Mouse (Mus musculus) left cerebral cortex, adult 11 months (tissue): ENCODE measurements around the gene Itih1.

Experiments
- DNase-seq: peaks from one replicate; pipeline ENCODE4 v3.0.0; 2022; ENCODE audit warnings: low spot score

Itih1 gene

DNA sequence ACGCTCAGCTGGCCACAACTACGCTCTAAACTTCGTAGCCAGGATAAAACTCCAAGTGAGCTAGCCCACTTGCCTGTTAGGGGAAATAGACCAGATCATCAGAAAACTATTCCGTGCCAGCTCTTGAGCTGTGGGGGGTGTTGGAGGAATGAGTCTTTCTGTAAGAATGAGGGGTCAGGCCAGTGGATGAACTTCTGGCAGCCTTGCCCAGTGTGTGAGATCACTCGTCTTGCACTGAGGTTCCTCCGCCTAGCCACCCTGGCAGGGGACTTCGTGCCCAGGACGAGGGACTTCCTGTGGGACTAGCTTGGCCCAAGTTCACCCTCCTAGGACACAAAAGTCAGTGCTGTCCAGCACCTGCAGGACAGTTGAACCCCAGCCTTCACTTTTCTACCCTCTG is 38.8 kb downstream of the Itih1 start:
- DNase-seq, result no peak

GRCm38 (mm10) chr14:30903036-30903435 is 40.1 kb downstream of the Itih1 start:
- DNase-seq, result no peak

DNA sequence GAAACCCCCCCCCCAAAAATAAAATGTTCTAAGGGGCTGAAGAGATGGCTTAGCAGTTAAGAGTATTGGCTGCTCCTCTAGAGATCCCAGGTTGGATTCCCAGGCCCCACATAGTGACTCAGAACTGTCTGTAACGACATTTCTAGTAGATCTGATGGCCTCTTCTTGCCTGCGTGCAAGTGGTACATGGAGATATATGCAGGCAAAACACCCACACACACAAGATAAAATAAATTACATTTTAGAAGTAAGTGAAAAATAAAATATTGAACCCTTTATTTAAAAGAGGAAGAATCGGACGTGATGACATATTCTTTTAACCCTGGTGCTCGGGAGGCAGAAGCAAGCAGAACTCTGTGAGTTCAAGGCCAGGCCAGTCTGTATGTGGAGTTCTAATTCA is 40.5 kb downstream of the Itih1 start:
- no peak for DNase-seq

GRCm38 (mm10) chr14:30899972-30900371 is 43.1 kb downstream of the Itih1 start:
- DNase-seq, result no peak

DNA sequence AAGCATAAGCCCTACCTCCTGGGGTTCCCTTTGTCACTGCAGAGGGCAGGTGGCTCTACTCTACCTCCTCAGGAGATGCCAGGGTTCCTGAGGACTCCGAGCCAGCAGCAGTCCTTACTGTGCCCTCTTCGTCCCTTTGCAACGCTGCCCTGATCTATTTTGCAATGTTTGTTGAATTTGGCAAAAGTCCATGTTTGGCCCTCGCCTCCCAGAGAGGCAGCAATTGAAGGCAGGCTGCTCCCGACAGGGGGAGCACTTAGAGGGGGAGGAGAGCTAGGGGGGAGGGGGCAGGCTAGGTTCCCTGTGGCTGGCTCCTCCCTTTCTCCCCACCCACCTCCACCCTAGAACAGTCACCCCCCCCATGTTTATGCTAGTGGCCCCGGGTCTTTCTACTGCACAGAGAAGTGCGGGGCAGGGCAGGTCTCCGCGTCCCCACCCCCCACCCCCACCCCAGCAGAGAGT is 54.8 kb downstream of the Itih1 start:
- DNase-seq, result no peak

DNA sequence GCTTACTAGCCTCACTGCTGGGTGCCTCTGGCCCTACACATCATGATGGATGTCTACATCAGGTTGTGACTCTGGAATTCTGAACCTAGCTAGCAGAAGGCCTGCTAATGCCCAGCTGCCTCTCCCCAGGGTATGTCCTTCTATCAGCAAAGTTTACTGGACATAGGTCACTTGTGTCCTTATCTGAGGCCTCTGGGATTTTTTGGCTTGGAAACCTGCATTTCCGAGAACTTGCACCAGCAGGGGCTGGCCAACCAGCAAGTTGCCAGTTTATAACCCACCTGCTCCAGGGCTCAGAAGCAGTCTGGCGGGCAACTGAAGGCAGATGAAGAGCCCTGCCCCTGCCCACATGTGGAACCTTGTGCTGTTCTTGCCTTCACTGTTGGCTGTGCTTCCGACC is 56.9 kb downstream of the Itih1 start, which contains the start of gene Itih4:
Gene Itih4 (plus strand): TSS at position 273 of the 400 bp plus-strand sequence.
- DNase-seq, result no peak

DNA sequence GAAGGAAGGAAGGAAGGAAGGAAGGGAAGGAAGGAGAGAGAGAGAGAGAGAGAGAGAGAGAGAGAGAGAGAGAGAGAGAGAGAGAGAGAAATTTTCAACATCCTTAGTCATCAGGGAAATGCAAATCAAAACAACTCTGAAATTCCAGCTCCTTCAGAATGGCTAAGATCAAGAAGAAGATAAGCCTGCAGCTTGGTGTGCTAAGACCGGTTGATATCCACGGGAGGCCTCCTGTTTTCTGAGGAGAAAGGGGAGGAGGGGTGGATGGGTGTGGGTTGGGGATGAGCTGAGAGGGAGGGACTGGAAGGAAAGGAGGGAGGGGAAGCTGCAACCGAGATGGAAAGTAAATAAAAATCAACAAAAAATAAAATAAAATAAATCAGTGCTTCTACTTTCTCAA is 57.8 kb downstream of the Itih1 start:
- DNase-seq, result no peak

GRCm38 (mm10) chr14:30881718-30882108 is 61.4 kb downstream of the Itih1 start:
- no peak for DNase-seq

- DNase-seq, result no peak
These were observed 62.0 kb downstream of the Itih1 start for GRCm38 (mm10) chr14:30880811-30881717.

DNA sequence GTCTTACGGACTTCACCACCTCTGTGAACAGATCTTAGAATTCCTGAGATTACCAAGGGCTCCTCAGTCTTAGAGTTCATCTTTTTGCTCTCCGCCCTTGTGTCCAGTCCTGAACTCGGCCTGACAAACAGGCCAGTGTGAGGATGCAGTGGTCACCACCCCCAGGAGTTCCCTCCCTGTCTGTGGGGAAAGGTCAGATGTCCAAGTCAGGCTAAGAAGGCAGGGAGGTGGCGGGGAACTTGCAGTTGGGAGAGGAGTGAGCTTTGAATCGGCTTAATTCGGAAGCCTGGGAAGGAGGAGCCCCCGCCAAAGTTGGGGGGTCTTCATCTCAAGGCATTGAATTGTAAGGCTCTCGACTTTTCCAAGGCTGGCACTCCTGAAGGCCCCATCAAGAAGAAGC is 62.8 kb downstream of the Itih1 start:
- DNase-seq, result no peak

DNA sequence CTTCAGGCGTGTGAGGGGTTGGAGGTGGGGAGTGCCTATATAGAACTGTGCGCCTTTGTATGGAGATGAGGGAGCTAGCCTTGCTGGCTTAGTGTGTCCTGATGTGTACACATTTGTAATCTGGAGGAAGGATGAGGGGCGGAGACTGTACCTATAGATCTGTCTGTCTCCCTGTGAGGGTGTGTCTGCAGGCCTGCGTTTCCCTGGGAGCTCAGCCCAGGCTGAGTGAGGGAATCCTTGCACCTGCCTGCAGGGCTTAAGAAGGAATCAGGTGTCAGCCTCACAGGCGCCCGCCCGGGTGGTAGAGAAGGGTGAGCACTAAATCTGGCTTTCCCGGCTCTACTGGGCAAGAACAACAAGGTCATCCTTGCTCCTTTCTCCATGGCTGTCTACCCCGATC is 63.3 kb downstream of the Itih1 start:
- no peak for DNase-seq
